Mouse (Mus musculus) MEL (cell line): ENCODE results near the gene Pde11a. TPM values are rescaled to one million over a fixed set of nuclear protein-coding genes. Genes with fewer than 3 reads are reported as not detected.

Experiments
- DNase-seq: peaks from one replicate; pipeline ENCODE4 v3.0.0; 2011; ENCODE audit warnings: low read depth, low spot score
- H3K27ac ChIP-seq: 2 replicates; pipeline ENCODE4 v1.5.1; 2012; ENCODE audit warnings: low read depth, mild to moderate bottlenecking, control low read depth, low read length, moderate library complexity; ENCODE audit not compliant: control insufficient read depth
- H3K27me3 ChIP-seq, 2 experiments: fragments of 150-350 bp in 1 of 2; sonication (generic) in 1 of 2; 2 replicates each; pipeline ENCODE4 v1.6.1; 2012; ENCODE audit warnings: low read length in 2 of 2, mild to moderate bottlenecking in 2 of 2, improper control_type of control experiment in 1 of 2, moderate library complexity in 1 of 2; ENCODE audit not compliant: insufficient read depth in 2 of 2, control insufficient read depth in 1 of 2
- H3K36me3 ChIP-seq, 2 experiments: 2 replicates each; pipeline ENCODE4 v1.6.1; 2012 to 2014; ENCODE audit warnings: low read length in 2 of 2, improper control_type of control experiment in 1 of 2, inconsistent platforms in 1 of 2, mild to moderate bottlenecking in 1 of 2; ENCODE audit not compliant: insufficient read depth in 2 of 2, control insufficient read depth in 1 of 2
- H3K4me1 ChIP-seq, 2 experiments: fragments of 150-350 bp in 1 of 2; sonication (generic) in 1 of 2; 2 replicates each; pipeline ENCODE4 v1.6.1; 2012; ENCODE audit warnings: low read length in 2 of 2, improper control_type of control experiment in 1 of 2, mild to moderate bottlenecking in 1 of 2; ENCODE audit not compliant: insufficient read depth in 2 of 2, control insufficient read depth in 1 of 2
- H3K4me3 ChIP-seq, 2 experiments: fragments of 150-350 bp in 1 of 2; sonication (generic) in 1 of 2; 2 replicates each; pipeline ENCODE4 v1.5.1; 2012; ENCODE audit warnings: low read depth in 2 of 2, low read length in 2 of 2, mild to moderate bottlenecking in 2 of 2, moderate library complexity in 2 of 2, control low read depth in 1 of 2, improper control_type of control experiment in 1 of 2; ENCODE audit not compliant: control insufficient read depth in 1 of 2, insufficient read depth in 1 of 2
- H3K79me2 ChIP-seq: 2 replicates; pipeline ENCODE4 v1.6.1; 2012; ENCODE audit warnings: mild to moderate bottlenecking, low read length, moderate library complexity; ENCODE audit not compliant: control insufficient read depth, poor library complexity, insufficient read depth
- H3K9ac ChIP-seq: 2 replicates; pipeline ENCODE4 v1.6.1; 2012; ENCODE audit warnings: low read depth, mild to moderate bottlenecking, control low read depth, low read length, moderate library complexity; ENCODE audit not compliant: control insufficient read depth, poor library complexity, severe bottlenecking
- H3K9me3 ChIP-seq: fragments of 150-350 bp; sonication (generic); replicated peaks from 2 replicates; pipeline ENCODE4 v1.6.1; 2012; ENCODE audit warnings: mild to moderate bottlenecking, low read length, improper control_type of control experiment, moderate library complexity; ENCODE audit not compliant: insufficient read depth
- BHLHE40 ChIP-seq: IDR thresholded peaks from 2 replicates; pipeline ENCODE4 v1.6.1; 2012; ENCODE audit warnings: low read depth, mild to moderate bottlenecking, inconsistent platforms, low read length, improper control_type of control experiment, borderline replicate concordance
- CHD2 ChIP-seq: IDR thresholded peaks from 2 replicates; pipeline ENCODE4 v1.6.1; 2011; ENCODE audit warnings: low read length, improper control_type of control experiment
- CTCF ChIP-seq, 3 experiments: IDR thresholded peaks in 2 of 3; conservative IDR thresholded peaks in 1 of 3; 2 replicates each; pipeline ENCODE4 v1.5.1; 2011 to 2012; ENCODE audit warnings: low read length in 3 of 3, low read depth in 2 of 3, mild to moderate bottlenecking in 2 of 3, improper control_type of control experiment in 1 of 3, inconsistent platforms in 1 of 3, mixed read lengths in 1 of 3, moderate library complexity in 1 of 3; ENCODE audit not compliant: control insufficient read depth in 1 of 3, insufficient read depth in 1 of 3, poor library complexity in 1 of 3, severe bottlenecking in 1 of 3
- E2F4 ChIP-seq: IDR thresholded peaks from 2 replicates; pipeline ENCODE4 v1.6.1; 2011; ENCODE audit warnings: low read depth, low read length, improper control_type of control experiment, borderline replicate concordance
- ELF1 ChIP-seq: IDR thresholded peaks from 2 replicates; pipeline ENCODE4 v1.6.1; 2014; ENCODE audit warnings: low read depth, mild to moderate bottlenecking, inconsistent platforms, low read length, improper control_type of control experiment, moderate library complexity
- EP300 ChIP-seq, 2 experiments: IDR thresholded peaks; 2 replicates each; pipeline ENCODE4 v1.6.1; 2011; ENCODE audit warnings: improper control_type of control experiment in 2 of 2, low read length in 2 of 2, low read depth in 1 of 2, mild to moderate bottlenecking in 1 of 2
- GABPA ChIP-seq: IDR thresholded peaks from 2 replicates; pipeline ENCODE4 v1.6.1; 2012; ENCODE audit warnings: low read depth, mild to moderate bottlenecking, inconsistent platforms, low read length, improper control_type of control experiment, moderate library complexity
- HCFC1 ChIP-seq: IDR thresholded peaks from 2 replicates; pipeline ENCODE4 v1.6.1; 2012; ENCODE audit warnings: low read depth, mild to moderate bottlenecking, inconsistent platforms, low read length, improper control_type of control experiment, moderate library complexity
- MAFK ChIP-seq: IDR thresholded peaks from 2 replicates; pipeline ENCODE4 v1.6.1; 2011; ENCODE audit warnings: low read depth, mild to moderate bottlenecking, low read length, improper control_type of control experiment, borderline replicate concordance
- MAX ChIP-seq: IDR thresholded peaks from 2 replicates; pipeline ENCODE4 v1.6.1; 2011; ENCODE audit warnings: low read length, improper control_type of control experiment
- MAZ ChIP-seq: IDR thresholded peaks from 2 replicates; pipeline ENCODE4 v1.6.1; 2012; ENCODE audit warnings: low read depth, mild to moderate bottlenecking, inconsistent platforms, low read length, improper control_type of control experiment
- MXI1 ChIP-seq: IDR thresholded peaks from 2 replicates; pipeline ENCODE4 v1.6.1; 2011; ENCODE audit warnings: mild to moderate bottlenecking, low read depth, low read length, improper control_type of control experiment
- MYB ChIP-seq: IDR thresholded peaks from 2 replicates; pipeline ENCODE4 v1.6.1; 2011; ENCODE audit warnings: mild to moderate bottlenecking, low read depth, low read length, improper control_type of control experiment
- MYC ChIP-seq: IDR thresholded peaks from 2 replicates; pipeline ENCODE4 v1.6.1; 2011; ENCODE audit warnings: low read depth, mild to moderate bottlenecking, low read length, improper control_type of control experiment, moderate library complexity
- NELFE ChIP-seq: IDR thresholded peaks from 2 replicates; pipeline ENCODE4 v1.6.1; 2011; ENCODE audit warnings: low read depth, low read length, improper control_type of control experiment
- NRF1 ChIP-seq: IDR thresholded peaks from 2 replicates; pipeline ENCODE4 v1.6.1; 2014; ENCODE audit warnings: low read depth, mild to moderate bottlenecking, inconsistent platforms, low read length, improper control_type of control experiment, moderate library complexity; ENCODE audit not compliant: poor library complexity, insufficient read depth, severe bottlenecking
- POLR2A ChIP-seq, 2 experiments: IDR thresholded peaks; 2 replicates each; pipeline ENCODE4 v1.6.1; 2011 to 2012; ENCODE audit warnings: low read length in 2 of 2, mild to moderate bottlenecking in 2 of 2, control low read depth in 1 of 2, improper control_type of control experiment in 1 of 2, low read depth in 1 of 2, moderate library complexity in 1 of 2; ENCODE audit not compliant: control insufficient read depth in 1 of 2, insufficient read depth in 1 of 2, poor library complexity in 1 of 2
- POLR2AphosphoS2 ChIP-seq: IDR thresholded peaks from 2 replicates; pipeline ENCODE4 v1.6.1; 2011; ENCODE audit warnings: low read length, improper control_type of control experiment
- POLR2AphosphoS5 ChIP-seq: IDR thresholded peaks from 2 replicates; pipeline ENCODE4 v1.6.1; 2012; ENCODE audit warnings: low read depth, borderline replicate concordance, mild to moderate bottlenecking, inconsistent platforms, low read length, moderate library complexity, mixed read lengths
- RAD21 ChIP-seq: IDR thresholded peaks from 2 replicates; pipeline ENCODE4 v1.6.1; 2011; ENCODE audit warnings: mild to moderate bottlenecking, low read depth, low read length, improper control_type of control experiment
- RCOR1 ChIP-seq: IDR thresholded peaks from 2 replicates; pipeline ENCODE4 v1.6.1; 2012; ENCODE audit warnings: low read depth, mild to moderate bottlenecking, inconsistent platforms, low read length, improper control_type of control experiment
- SIN3A ChIP-seq: IDR thresholded peaks from 2 replicates; pipeline ENCODE4 v1.6.1; 2012; ENCODE audit warnings: low read length, improper control_type of control experiment, inconsistent platforms
- SMC3 ChIP-seq: IDR thresholded peaks from 2 replicates; pipeline ENCODE4 v1.6.1; 2011; ENCODE audit warnings: low read depth, low read length, improper control_type of control experiment
- TCF12 ChIP-seq: IDR thresholded peaks from 2 replicates; pipeline ENCODE4 v1.6.1; 2014; ENCODE audit warnings: low read depth, mild to moderate bottlenecking, inconsistent platforms, low read length, improper control_type of control experiment, moderate library complexity
- ZC3H11A ChIP-seq: IDR thresholded peaks from 2 replicates; pipeline ENCODE4 v1.6.1; 2012; ENCODE audit warnings: low read depth, mild to moderate bottlenecking, inconsistent platforms, low read length, improper control_type of control experiment
- ZKSCAN1 ChIP-seq: IDR thresholded peaks from 2 replicates; pipeline ENCODE4 v1.6.1; 2012; ENCODE audit warnings: low read depth, mild to moderate bottlenecking, inconsistent platforms, low read length, improper control_type of control experiment, moderate library complexity
- polyA plus RNA-seq, 2 experiments: library from polyadenylated mRNA; stranded (reverse) in 1 of 2; unstranded in 1 of 2; fragments of >175 nt in 1 of 2; fragments of >200 nt in 1 of 2; gene quantifications; 2 replicates each; pipeline versions ENCODE4 v1.2.1 to v1.2.4; 2012; ENCODE audit warnings: low replicate concordance in 2 of 2, low read depth in 1 of 2; ENCODE audit not compliant: insufficient read length in 2 of 2, insufficient read depth in 1 of 2, missing spikeins in 1 of 2
- total RNA-seq: library from RNA; depleted of rRNA; stranded (reverse); fragments of 300-350 nt; gene quantifications from 2 replicates; pipeline ENCODE4 v1.2.3, GENCODE M21; 2012

Gene Pde11a
- total and polyA plus RNA-seq, 3 experiments = not detected

DNA sequence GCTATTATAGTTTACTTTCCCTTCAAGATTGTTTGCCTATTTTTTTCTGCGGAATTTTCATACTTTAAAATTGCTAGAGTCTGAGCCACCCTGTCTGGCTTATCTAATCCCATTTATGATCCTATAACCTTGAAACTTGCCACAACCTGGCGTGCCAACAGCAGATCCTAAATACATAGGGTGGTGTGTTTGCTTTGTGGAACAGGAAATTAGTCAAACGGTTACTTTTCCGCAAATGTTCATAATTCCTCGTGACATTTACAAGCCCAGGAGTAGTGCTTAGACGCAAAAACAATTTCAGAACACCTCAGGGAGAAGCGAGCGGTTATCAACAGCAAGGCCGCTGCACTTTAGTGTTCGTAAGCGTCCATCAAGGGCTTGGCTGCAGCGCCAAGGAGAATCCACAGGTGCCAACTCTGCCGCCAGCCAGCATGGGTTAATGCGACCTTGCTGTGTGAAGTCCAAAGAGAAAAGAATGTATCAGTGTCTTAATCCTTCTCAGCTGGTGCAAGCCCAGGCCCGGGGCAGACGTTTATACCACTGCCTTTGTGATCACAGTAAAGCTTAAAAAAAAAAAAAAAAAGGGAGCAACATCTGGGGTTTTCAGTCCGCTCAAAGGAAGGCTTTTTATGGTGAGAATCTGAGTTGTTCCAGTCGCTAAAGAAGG, 379.3 kb downstream of the Pde11a start:
- TF ChIP-seq POLR2AphosphoS5 = no peak
- no peak for TF ChIP-seq GABPA
- TF ChIP-seq MYB = no peak
- no peak for TF ChIP-seq NELFE
- no peak for TF ChIP-seq BHLHE40
- no peak for TF ChIP-seq ELF1
- no peak for TF ChIP-seq ZC3H11A
- no peak for TF ChIP-seq HCFC1
- no peak for TF ChIP-seq POLR2A (IDR thresholded peaks at IDR 0.05; ENCODE audit: control insufficient read depth in 1 of 2, insufficient read depth in 1 of 2, low read depth in 1 of 2, low read length in 2 of 2, poor library complexity in 1 of 2)
- TF ChIP-seq CTCF (IDR thresholded peaks at IDR 0.05 in 2 of 3, conservative IDR thresholded peaks at IDR 0.05 in 1 of 3; ENCODE audit: control insufficient read depth in 1 of 3, insufficient read depth in 1 of 3, low read depth in 2 of 3, low read length in 3 of 3, poor library complexity in 1 of 3, severe bottlenecking in 1 of 3) = no peak
- no peak for TF ChIP-seq RAD21
- no peak for TF ChIP-seq MAX
- TF ChIP-seq MAFK = no peak
- no peak for TF ChIP-seq SMC3
- TF ChIP-seq ZKSCAN1 = no peak
- no peak for TF ChIP-seq SIN3A
- no peak for TF ChIP-seq RCOR1
- no peak for TF ChIP-seq CHD2
- TF ChIP-seq MYC = no peak
- Histone ChIP-seq H3K27me3 (peaks cover 0 to 2% of the 10 kb centered on the region in 2 experiments; a peak in 2 of 4 replicates), H3K4me1 (no peaks in the 10 kb centered on the region; a peak in 1 of 4 replicates), H3K27ac (no peak overlapping the region), H3K79me2 (no peaks in the 10 kb centered on the region), H3K4me3 (no peak overlapping the region), H3K9ac (no peak overlapping the region), H3K36me3 (no peaks in the 10 kb centered on the region), H3K9me3 (no peaks in the 10 kb centered on the region)
- DNase-seq = no peak

DNA sequence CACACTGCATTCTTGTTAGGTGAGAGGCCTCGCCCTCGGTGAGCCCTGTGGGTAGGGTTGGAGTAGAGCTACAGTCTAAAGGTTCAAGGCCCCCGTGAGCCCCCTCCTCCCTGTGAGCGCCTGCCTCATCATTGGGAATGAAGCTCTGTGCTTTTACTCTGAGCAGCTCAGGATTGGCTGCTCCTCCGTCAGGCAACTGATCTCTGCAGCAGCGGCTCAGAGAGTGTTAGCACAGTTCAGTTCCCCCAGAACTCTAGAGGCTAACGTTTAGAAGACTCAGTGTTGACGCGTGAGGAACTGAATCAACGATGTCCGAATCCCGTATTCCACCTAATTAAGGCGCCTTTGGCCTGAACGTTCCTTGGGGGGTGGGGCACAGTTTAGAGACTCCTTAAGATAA, 382.9 kb downstream of the Pde11a start:
- no peak for DNase-seq
- H3K4me1 ChIP-seq = no peaks in the 10 kb centered on the region
- no peaks in the 10 kb centered on the region for H3K9me3 ChIP-seq
- H3K27me3 ChIP-seq = peaks cover 0 to 2% of the 10 kb centered on the region in 2 experiments; a peak in 2 of 4 replicates
- no peak overlapping the region for H3K9ac ChIP-seq
- no peaks in the 10 kb centered on the region for H3K79me2 ChIP-seq
- H3K36me3 ChIP-seq = no peaks in the 10 kb centered on the region
- no peak overlapping the region for H3K4me3 ChIP-seq
- H3K27ac ChIP-seq = no peak overlapping the region
- TF ChIP-seq TCF12 (no peak), POLR2AphosphoS2 (no peak), EP300 (IDR thresholded peaks at IDR 0.05; ENCODE audit: low read depth in 1 of 2, low read length in 2 of 2) (no peak), MAFK (no peak), CHD2 (no peak), E2F4 (no peak), MAZ (no peak), MXI1 (no peak), NRF1 (no peak)
